Mouse (Mus musculus): ENCODE data around the gene Magi1. TPM values are rescaled to one million over a fixed set of nuclear protein-coding genes. Genes with fewer than 3 reads are reported as not detected.

Gene Magi1
- polyA plus RNA-seq, 1 experiment from 2014 or later = 10.1 TPM

GRCm38 (mm10) chr6:93912003-93912581 is 371.6 kb downstream of the Magi1 start:
- WGBS = 39% methylated on average over 8 of the region's 8 CpGs

DNA sequence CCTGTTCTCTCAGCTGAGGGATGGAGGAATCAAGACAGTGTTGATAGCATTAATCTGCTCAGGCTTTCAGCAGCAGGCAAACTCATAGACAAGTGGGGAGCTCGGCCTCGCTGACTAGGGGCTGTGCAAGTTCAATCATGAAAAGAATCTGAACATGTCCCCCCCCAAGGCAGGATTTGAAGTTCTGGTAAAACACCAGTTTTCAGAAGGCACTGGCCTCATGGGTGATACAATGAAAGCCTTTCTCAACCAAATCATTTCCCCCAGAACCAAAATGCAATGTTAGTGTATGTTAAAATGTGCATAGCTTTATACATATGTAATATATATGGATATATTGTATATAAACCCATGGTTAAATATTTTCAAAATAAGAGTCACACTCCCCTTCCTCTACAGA is 372.3 kb downstream of the Magi1 start:
- no peak for ATAC-seq
- H3K4me3 ChIP-seq (replicated peaks) = no peak overlapping the region
- H3K9me3 ChIP-seq = no peaks in the 10 kb centered on the region
- no peak overlapping the region for H3K9ac ChIP-seq
- H3K27ac ChIP-seq = no peak overlapping the region
- H3K4me2 ChIP-seq (replicated peaks) = no peak overlapping the region
- 64% methylated on average over 2 of the region's 2 CpGs for WGBS
- H3K4me1 ChIP-seq (replicated peaks) = peaks cover 17% of the 10 kb centered on the region
- no peaks in the 10 kb centered on the region for H3K36me3 ChIP-seq
- no peaks in the 10 kb centered on the region for H3K27me3 ChIP-seq (replicated peaks)

More at GRCm38 (mm10) chr6:93912003-93912581, 371.6 kb downstream of the Magi1 start:
- H3K4me2 ChIP-seq (replicated peaks) = peak overlapping the region; percentile 53
- no peaks in the 10 kb centered on the region for H3K27me3 ChIP-seq (replicated peaks)
- no peak overlapping the region for H3K9ac ChIP-seq
- no peak; the same call in 1 of the 2 replicates for ATAC-seq
- H3K4me1 ChIP-seq (replicated peaks) = peaks cover 17% of the 10 kb centered on the region
- H3K9me3 ChIP-seq = no peaks in the 10 kb centered on the region
- H3K4me3 ChIP-seq (replicated peaks) = peak overlapping the region; percentile 19
- no peaks in the 10 kb centered on the region for H3K36me3 ChIP-seq
- H3K27ac ChIP-seq = peak overlapping the region; percentile 51

GRCm38 (mm10) chr6:93909976-93910375 is 373.7 kb downstream of the Magi1 start:
- Histone ChIP-seq H3K4me1 (replicated peaks) (peaks cover 17% of the 10 kb centered on the region), H3K9ac (no peak overlapping the region), H3K4me2 (replicated peaks) (no peak overlapping the region), H3K27me3 (replicated peaks) (no peaks in the 10 kb centered on the region), H3K9me3 (no peaks in the 10 kb centered on the region), H3K4me3 (replicated peaks) (no peak overlapping the region), H3K27ac (no peak overlapping the region), H3K36me3 (no peaks in the 10 kb centered on the region)
- no peak for ATAC-seq
- 79% methylated on average over 4 of the region's 4 CpGs for WGBS

GRCm38 (mm10) chr6:93904987-93905386 is 378.7 kb downstream of the Magi1 start:
- Histone ChIP-seq H3K27ac (no peak overlapping the region), H3K4me1 (replicated peaks) (no peaks in the 10 kb centered on the region), H3K27me3 (replicated peaks) (no peaks in the 10 kb centered on the region), H3K36me3 (no peaks in the 10 kb centered on the region), H3K4me3 (replicated peaks) (no peak overlapping the region), H3K9ac (no peak overlapping the region), H3K9me3 (no peaks in the 10 kb centered on the region), H3K4me2 (replicated peaks) (no peak overlapping the region)
- no peak for ATAC-seq
- WGBS = 79% methylated on average over 2 of the region's 2 CpGs

DNA sequence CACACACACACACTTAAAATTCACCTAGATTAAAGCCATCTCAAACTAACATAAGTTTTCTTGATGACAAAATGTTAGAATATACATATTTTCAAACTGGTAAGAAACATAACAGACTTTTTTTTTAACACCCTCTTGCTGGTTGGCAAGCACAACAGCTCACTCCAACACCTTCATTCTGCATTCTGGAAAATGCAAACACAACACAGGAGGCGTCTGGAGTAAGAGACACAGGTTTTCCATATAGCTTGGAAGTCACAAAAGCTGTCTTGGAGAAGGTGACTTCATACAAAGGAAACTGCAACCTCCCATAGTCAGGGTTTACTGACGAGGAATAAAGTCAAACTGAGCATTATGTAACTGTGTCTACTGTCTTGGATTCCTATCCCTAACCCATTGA is 381.5 kb downstream of the Magi1 start:
- Histone ChIP-seq H3K36me3 (no peaks in the 10 kb centered on the region), H3K4me3 (replicated peaks) (no peak overlapping the region), H3K4me2 (replicated peaks) (no peak overlapping the region), H3K9me3 (no peaks in the 10 kb centered on the region), H3K27me3 (replicated peaks) (no peaks in the 10 kb centered on the region), H3K9ac (no peak overlapping the region), H3K4me1 (replicated peaks) (no peaks in the 10 kb centered on the region), H3K27ac (no peak overlapping the region)
- no peak for ATAC-seq
- WGBS = 72% methylated on average over 2 of the region's 2 CpGs

DNA sequence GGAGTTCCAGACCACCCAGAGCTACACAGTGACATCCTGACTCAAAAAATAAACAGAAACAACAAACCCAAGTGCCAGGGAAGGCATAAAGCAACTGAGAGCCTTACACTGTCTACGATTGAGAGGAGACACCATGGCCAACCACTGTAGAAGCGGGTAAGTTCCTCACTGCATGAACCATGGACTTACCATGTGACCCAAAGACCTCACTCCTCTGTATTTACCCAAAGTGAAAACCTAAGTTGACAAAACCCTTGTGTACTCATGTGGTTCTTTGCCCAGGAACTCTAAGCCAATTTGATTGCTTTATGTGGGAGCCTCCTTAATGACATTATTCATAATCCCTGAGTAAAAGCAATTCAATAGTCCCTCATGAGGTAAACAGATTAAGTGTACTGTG is 382.3 kb downstream of the Magi1 start:
- Histone ChIP-seq H3K4me2 (replicated peaks) (no peak overlapping the region), H3K4me1 (replicated peaks) (no peaks in the 10 kb centered on the region), H3K9me3 (no peaks in the 10 kb centered on the region), H3K4me3 (replicated peaks) (no peak overlapping the region), H3K9ac (no peak overlapping the region), H3K36me3 (no peaks in the 10 kb centered on the region), H3K27me3 (replicated peaks) (no peaks in the 10 kb centered on the region), H3K27ac (no peak overlapping the region)
- no peak for ATAC-seq
- WGBS = 90% methylated on average over 2 of the region's 2 CpGs

- no peaks in the 10 kb centered on the region for H3K9me3 ChIP-seq
- H3K27ac ChIP-seq = no peak overlapping the region
- H3K4me2 ChIP-seq (replicated peaks) = no peak overlapping the region
- no peak overlapping the region for H3K9ac ChIP-seq
- H3K4me1 ChIP-seq (replicated peaks) = no peaks in the 10 kb centered on the region
- no peaks in the 10 kb centered on the region for H3K27me3 ChIP-seq (replicated peaks)
- no peak overlapping the region for H3K4me3 ChIP-seq (replicated peaks)
- no peaks in the 10 kb centered on the region for H3K36me3 ChIP-seq
- no peak for ATAC-seq
- 76% methylated on average over 2 of the region's 2 CpGs for WGBS
These were observed 386.2 kb downstream of the Magi1 start for GRCm38 (mm10) chr6:93897512-93897911.

DNA sequence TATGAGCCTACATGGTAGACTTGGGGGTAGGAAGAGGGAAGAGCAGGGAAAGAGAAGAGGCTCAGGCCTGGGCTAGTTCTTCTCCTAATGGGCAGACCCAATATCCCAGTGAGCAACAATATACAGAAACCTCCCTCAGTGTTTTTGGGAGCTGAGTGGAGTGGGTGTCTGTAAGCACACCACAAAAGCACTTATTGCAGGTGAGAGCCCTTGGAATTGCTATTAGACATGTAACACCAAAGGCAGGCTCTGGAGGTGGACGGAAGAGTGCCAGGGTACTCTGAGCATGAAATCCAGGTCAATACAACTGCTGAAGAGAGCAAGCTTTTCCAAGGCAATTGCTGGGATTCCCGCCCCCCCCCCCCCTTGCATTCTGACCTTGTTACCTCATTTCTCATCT is 388.0 kb downstream of the Magi1 start:
- H3K4me2 ChIP-seq (replicated peaks) = no peak overlapping the region

DNA sequence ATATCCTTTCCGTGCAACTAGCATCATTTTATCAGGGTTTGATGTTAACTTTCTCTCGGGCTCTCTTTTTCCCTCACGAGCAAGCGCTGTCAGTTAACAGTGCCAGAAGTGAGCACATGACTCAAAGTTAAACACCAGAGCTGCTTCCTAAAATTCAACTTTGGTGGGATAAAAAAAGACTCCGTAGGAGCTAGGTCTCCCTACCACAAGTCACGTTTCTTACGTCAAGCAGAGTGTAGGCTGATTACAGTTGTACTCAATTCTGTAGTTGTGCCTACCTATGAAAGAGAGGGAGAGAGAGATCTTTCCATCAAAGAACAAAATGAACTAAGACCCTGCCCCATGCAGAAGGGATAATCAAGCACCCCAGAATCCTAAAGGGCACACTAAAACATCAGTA is 389.8 kb downstream of the Magi1 start:
- Histone ChIP-seq H3K27ac (no peak overlapping the region), H3K36me3 (no peaks in the 10 kb centered on the region), H3K9ac (no peak overlapping the region), H3K27me3 (replicated peaks) (no peaks in the 10 kb centered on the region), H3K9me3 (no peaks in the 10 kb centered on the region), H3K4me2 (replicated peaks) (no peak overlapping the region), H3K4me3 (replicated peaks) (no peak overlapping the region), H3K4me1 (replicated peaks) (no peaks in the 10 kb centered on the region)
- 52% methylated on average over 7 of the region's 7 CpGs for WGBS
- ATAC-seq = no peak

More for the DNA sequence above, 388.0 kb downstream of the Magi1 start:
- Histone ChIP-seq H3K4me1 (replicated peaks) (no peaks in the 10 kb centered on the region), H3K36me3 (no peaks in the 10 kb centered on the region), H3K4me3 (replicated peaks) (no peak overlapping the region), H3K27ac (no peak overlapping the region), H3K9me3 (no peaks in the 10 kb centered on the region), H3K9ac (no peak overlapping the region), H3K27me3 (replicated peaks) (no peaks in the 10 kb centered on the region)
- ATAC-seq = no peak
- 88% methylated on average over 2 of the region's 2 CpGs for WGBS

DNA sequence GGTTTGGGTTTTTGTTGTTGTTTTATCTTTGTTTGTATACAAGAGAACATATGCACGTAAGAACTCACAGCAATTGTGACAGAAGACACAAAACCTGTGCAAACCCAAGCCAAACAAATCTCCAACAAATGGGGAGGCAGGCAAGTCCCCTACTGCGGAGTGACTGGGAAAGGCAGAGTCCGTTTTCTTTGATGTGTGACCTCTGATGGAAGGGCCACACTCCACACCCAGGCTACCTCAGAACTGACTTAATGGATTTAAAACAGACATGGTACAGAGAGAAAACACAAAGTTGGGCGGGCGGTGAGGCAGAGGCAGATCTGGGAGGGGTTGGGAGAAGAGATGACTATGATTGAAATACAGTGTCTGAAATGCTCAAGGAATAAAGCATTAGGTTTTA is 390.8 kb downstream of the Magi1 start:
- Histone ChIP-seq H3K27me3 (replicated peaks) (no peaks in the 10 kb centered on the region), H3K4me3 (replicated peaks) (no peak overlapping the region), H3K4me1 (replicated peaks) (no peaks in the 10 kb centered on the region), H3K27ac (no peak overlapping the region), H3K4me2 (replicated peaks) (no peak overlapping the region), H3K9ac (no peak overlapping the region), H3K9me3 (no peaks in the 10 kb centered on the region), H3K36me3 (no peaks in the 10 kb centered on the region)
- ATAC-seq = no peak
- WGBS = 45% methylated on average over 5 of the region's 5 CpGs

GRCm38 (mm10) chr6:93890011-93890410 is 393.7 kb downstream of the Magi1 start:
- 82% methylated on average over 3 of the region's 3 CpGs for WGBS
- Histone ChIP-seq H3K36me3 (no peaks in the 10 kb centered on the region), H3K4me1 (replicated peaks) (no peaks in the 10 kb centered on the region), H3K27me3 (replicated peaks) (no peaks in the 10 kb centered on the region), H3K4me2 (replicated peaks) (no peak overlapping the region), H3K9ac (no peak overlapping the region), H3K9me3 (no peaks in the 10 kb centered on the region), H3K27ac (no peak overlapping the region), H3K4me3 (replicated peaks) (no peak overlapping the region)
- no peak for ATAC-seq

- ATAC-seq = no peak
- no peaks in the 10 kb centered on the region for H3K9me3 ChIP-seq
- H3K36me3 ChIP-seq = no peaks in the 10 kb centered on the region
- WGBS = 75% methylated on average over 4 of the region's 4 CpGs
- H3K4me1 ChIP-seq (replicated peaks) = no peaks in the 10 kb centered on the region
- no peak overlapping the region for H3K4me2 ChIP-seq (replicated peaks)
- no peaks in the 10 kb centered on the region for H3K27me3 ChIP-seq (replicated peaks)
- H3K4me3 ChIP-seq (replicated peaks) = no peak overlapping the region
- H3K27ac ChIP-seq = no peak overlapping the region
- H3K9ac ChIP-seq = no peak overlapping the region
These were observed 406.4 kb downstream of the Magi1 start for GRCm38 (mm10) chr6:93877337-93877736.

GRCm38 (mm10) chr6:93874936-93875335 is 408.8 kb downstream of the Magi1 start:
- Histone ChIP-seq H3K9ac (no peak overlapping the region), H3K27ac (no peak overlapping the region), H3K4me2 (replicated peaks) (no peak overlapping the region), H3K27me3 (replicated peaks) (no peaks in the 10 kb centered on the region), H3K4me1 (replicated peaks) (peaks cover 3% of the 10 kb centered on the region; the same call in 1 of the 2 replicates), H3K4me3 (replicated peaks) (no peak overlapping the region), H3K36me3 (no peaks in the 10 kb centered on the region), H3K9me3 (no peaks in the 10 kb centered on the region)
- no peak for ATAC-seq
- WGBS = 85% methylated on average over 2 of the region's 2 CpGs

All from intestine, embryonic 15.5 days (tissue).